Mouse (Mus musculus): Measurements from ENCODE around the gene Begain.

DNA sequence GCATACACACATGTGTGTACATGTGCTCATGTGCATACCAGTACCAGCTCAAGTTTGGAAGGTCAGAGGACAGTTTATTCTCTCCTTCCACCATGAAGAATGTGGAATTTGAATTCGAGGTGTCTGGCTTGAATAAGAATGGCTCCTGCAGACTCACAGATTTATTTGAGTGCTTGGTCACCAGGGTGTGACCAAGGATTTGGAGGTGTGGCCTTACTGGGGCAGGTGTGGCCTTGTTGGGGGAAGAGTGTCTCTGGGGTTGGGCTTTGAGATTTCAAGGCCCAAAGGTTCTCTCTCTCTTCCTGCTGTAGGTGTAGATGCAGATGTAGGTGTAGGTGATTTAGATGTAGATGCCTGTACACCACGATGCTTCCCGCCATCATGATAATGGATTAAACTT lies 15.5 kb upstream of the Begain start:
- no peak for TF ChIP-seq CTCF (IDR thresholded peaks at IDR 0.05; ENCODE audit: borderline replicate concordance, insufficient read depth, low read depth, low read length)
- no peak for TF ChIP-seq POLR2A (IDR thresholded peaks at IDR 0.05; ENCODE audit: borderline replicate concordance, insufficient read depth, low read length)

Data from cerebellum, adult 2 months (tissue).